Mouse (Mus musculus) limb, embryonic 11.5 days (tissue): Measurements from ENCODE around the gene Mtmr6. TPM values are rescaled to one million over a fixed set of nuclear protein-coding genes. Genes with fewer than 3 reads are reported as not detected.

Experiments used
- ATAC-seq: fragments of 200-750 bp; cut with Nextera tagmentation; 2 replicates; pipeline ENCODE4 v1.8.0; 2017; ENCODE audit warnings: low read depth; ENCODE audit not compliant: insufficient number of reproducible peaks, low FRiP score, low TSS enrichment
- DNase-seq: peaks from one replicate; pipeline ENCODE4 v3.0.0-alpha.2; 2015; ENCODE audit warnings: low spot score
- H3K27ac ChIP-seq: fragments of 300-500 bp; sonication (generic); replicated peaks from 2 replicates; pipeline ENCODE4 v1.5.1; 2014; ENCODE audit warnings: low read depth, mild to moderate bottlenecking, low read length
- H3K27me3 ChIP-seq: fragments of 300-500 bp; sonication (generic); 2 replicates; pipeline ENCODE4 v1.6.1; 2014; ENCODE audit warnings: mild to moderate bottlenecking, low read length, mixed read lengths; ENCODE audit not compliant: control insufficient read depth, insufficient read depth
- H3K36me3 ChIP-seq: fragments of 300-500 bp; sonication (generic); 2 replicates; pipeline ENCODE4 v1.6.1; 2014; ENCODE audit warnings: mild to moderate bottlenecking, low read length, moderate library complexity, mixed read lengths; ENCODE audit not compliant: control insufficient read depth, insufficient read depth
- H3K4me1 ChIP-seq: fragments of 300-500 bp; sonication (generic); 2 replicates; pipeline ENCODE4 v1.6.1; 2014; ENCODE audit warnings: low read length, mixed read lengths; ENCODE audit not compliant: control insufficient read depth, insufficient read depth
- H3K4me2 ChIP-seq: fragments of 300-500 bp; sonication (generic); 2 replicates; pipeline ENCODE4 v1.6.1; 2014; ENCODE audit warnings: low read depth, mild to moderate bottlenecking, moderate library complexity; ENCODE audit not compliant: severe bottlenecking
- H3K4me3 ChIP-seq: fragments of 300-500 bp; sonication (generic); 2 replicates; pipeline ENCODE4 v1.5.1; 2014; ENCODE audit warnings: low read depth, low read length
- H3K9ac ChIP-seq: fragments of 300-500 bp; sonication (generic); 2 replicates; pipeline ENCODE4 v1.6.1; 2014; ENCODE audit warnings: mild to moderate bottlenecking, low read length
- H3K9me3 ChIP-seq: fragments of 300-500 bp; sonication (generic); 2 replicates; pipeline ENCODE4 v1.6.1; 2016; ENCODE audit warnings: low read length; ENCODE audit not compliant: control insufficient read depth
- WGBS: fragments of 180-500 bp; shearing (Covaris S2); extraction: QIAGEN DNeasy Blood & Tissue Kit; methylation state at CpG from one replicate; pipeline ENCODE4 v1.1.7; 2014; 5-methylcytosine and 5-hydroxymethylcytosine counted together
- polyA plus RNA-seq: library from polyadenylated mRNA; unstranded; fragments of >200 nt; fragmentation: Nextera tagmentation; extraction: Ambion mirVana; gene quantifications from 2 replicates; pipeline ENCODE4 v1.2.1, GENCODE M21; 2014

Gene Mtmr6
- 24.7 and 25.9 TPM in 2 replicates for polyA plus RNA-seq

DNA sequence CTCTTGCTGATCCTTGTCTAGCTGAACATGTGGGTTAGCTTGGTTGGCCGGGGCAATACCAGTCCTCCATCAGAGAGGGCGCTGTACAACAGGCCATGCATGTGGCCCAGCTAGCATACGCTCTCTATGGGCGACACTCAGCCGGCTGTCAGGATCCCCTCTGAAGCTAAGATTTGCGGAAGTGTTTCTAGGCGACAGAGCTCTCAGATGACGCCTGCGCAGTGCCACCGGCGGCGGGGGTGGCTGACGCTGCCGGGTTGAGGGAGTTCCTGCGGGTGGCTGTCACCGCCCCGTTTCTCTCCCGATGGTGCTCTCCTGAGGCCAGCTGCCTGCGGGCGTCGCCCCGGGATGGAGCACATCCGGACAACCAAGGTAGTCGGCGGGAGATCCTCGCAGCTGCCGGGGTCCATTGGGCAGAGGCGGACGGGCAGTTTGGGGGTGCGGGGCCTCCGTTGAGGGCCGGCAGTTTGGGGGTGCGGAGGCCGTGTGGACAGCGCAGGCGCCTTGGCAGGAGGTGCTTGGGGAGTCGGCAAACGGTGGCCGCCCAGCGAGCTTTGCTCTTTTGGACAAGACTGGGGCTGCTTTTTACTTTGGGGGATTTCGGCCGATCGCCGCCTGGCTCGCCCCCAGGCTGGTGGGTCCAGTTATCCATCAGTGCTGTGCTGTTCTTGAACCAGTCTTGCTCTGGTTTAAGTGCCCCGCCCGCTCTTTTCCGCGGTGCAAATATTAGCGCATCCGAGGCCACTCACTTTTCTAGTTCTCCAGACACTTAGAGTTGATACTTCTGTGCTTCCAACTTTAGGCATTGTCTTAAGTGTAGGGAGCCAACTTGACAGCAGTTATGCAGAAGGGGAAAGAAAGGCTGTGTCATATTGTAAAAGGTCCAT lies at the start of gene Mtmr6:
Gene Mtmr6 (plus strand): TSS at position 239 of the 887 bp plus-strand sequence.
- peak within 1 kb of the TSS; percentile 86 for H3K4me3 ChIP-seq
- no peaks in the 10 kb centered on the region for H3K36me3 ChIP-seq
- DNase-seq (peak; percentile 98), ATAC-seq (peak; percentile 99)
- peak within 1 kb of the TSS; percentile 74 for H3K9ac ChIP-seq
- WGBS = under 1% methylated on average over 51 of the region's 51 CpGs
- H3K4me1 ChIP-seq = no peaks in the 10 kb centered on the region
- peak within 1 kb of the TSS; percentile 70 for H3K4me2 ChIP-seq
- no peak within 1 kb of the TSS for H3K27ac ChIP-seq
- no peaks in the 10 kb centered on the region for H3K9me3 ChIP-seq
- no peaks in the 10 kb centered on the region for H3K27me3 ChIP-seq

GRCm38 (mm10) chr14:60216125-60216524 lies 48.9 kb upstream of the Mtmr6 start:
- no peak overlapping the region for H3K4me3 ChIP-seq
- ATAC-seq (no peak), DNase-seq (no peak)
- H3K4me2 ChIP-seq = no peak overlapping the region
- whole genome bisulfite sequencing = 90% methylated on average over 1 of the region's 1 CpGs
- H3K4me1 ChIP-seq = no peaks in the 10 kb centered on the region
- H3K9me3 ChIP-seq = no peaks in the 10 kb centered on the region
- H3K36me3 ChIP-seq = peaks cover 4% of the 10 kb centered on the region; the same call in 1 of the 2 replicates
- H3K27me3 ChIP-seq = no peaks in the 10 kb centered on the region
- H3K9ac ChIP-seq = no peak overlapping the region
- no peak overlapping the region for H3K27ac ChIP-seq

- H3K27ac ChIP-seq = no peak overlapping the region
- DNase-seq = no peak
- H3K4me2 ChIP-seq = no peak overlapping the region
- H3K36me3 ChIP-seq = peaks cover 4% of the 10 kb centered on the region; the same call in 1 of the 2 replicates
- H3K4me1 ChIP-seq = no peaks in the 10 kb centered on the region
- 98% methylated on average over 4 of the region's 4 CpGs for WGBS
- no peak overlapping the region for H3K9ac ChIP-seq
- no peak for ATAC-seq
- H3K4me3 ChIP-seq = no peak overlapping the region
- H3K9me3 ChIP-seq = no peaks in the 10 kb centered on the region
- no peaks in the 10 kb centered on the region for H3K27me3 ChIP-seq
These were observed 47.4 kb upstream of the Mtmr6 start for GRCm38 (mm10) chr14:60217616-60218015.

- Histone ChIP-seq H3K27ac (no peak overlapping the region), H3K36me3 (peaks cover 4% of the 10 kb centered on the region; the same call in 1 of the 2 replicates)
These were observed 45.1 kb upstream of the Mtmr6 start for GRCm38 (mm10) chr14:60219886-60220285.

DNA sequence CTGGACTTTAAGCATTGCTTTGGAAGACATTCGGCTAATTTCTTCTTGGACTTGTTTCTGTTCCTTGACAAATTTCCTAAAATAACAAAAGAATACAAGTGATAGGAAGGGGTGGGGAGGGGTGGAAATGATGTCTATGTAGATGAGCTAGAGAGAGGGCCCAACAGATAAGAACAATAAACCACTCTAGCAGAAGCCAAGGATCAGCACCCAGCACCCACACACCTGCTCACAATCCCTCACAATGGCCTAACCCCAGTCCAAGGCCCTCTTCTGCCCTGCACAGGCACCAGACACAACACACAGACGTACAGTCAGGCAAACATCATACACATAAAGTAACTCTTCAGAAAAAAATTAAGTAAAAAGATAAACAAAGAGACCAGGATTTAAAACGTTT lies 26.5 kb upstream of the Mtmr6 start:
- no peak for DNase-seq
- Histone ChIP-seq H3K4me1 (no peaks in the 10 kb centered on the region), H3K27ac (no peak overlapping the region), H3K27me3 (no peaks in the 10 kb centered on the region), H3K4me3 (no peak overlapping the region), H3K9me3 (no peaks in the 10 kb centered on the region), H3K4me2 (no peak overlapping the region), H3K9ac (no peak overlapping the region), H3K36me3 (peaks cover 11% of the 10 kb centered on the region)
- WGBS = 81% methylated on average over 3 of the region's 3 CpGs
- no peak for ATAC-seq

More at GRCm38 (mm10) chr14:60219886-60220285, 45.1 kb upstream of the Mtmr6 start:
- Histone ChIP-seq H3K4me3 (no peak overlapping the region), H3K27me3 (no peaks in the 10 kb centered on the region), H3K4me2 (no peak overlapping the region), H3K9ac (no peak overlapping the region), H3K4me1 (no peaks in the 10 kb centered on the region), H3K9me3 (no peaks in the 10 kb centered on the region)
- WGBS = 95% methylated on average over 10 of the region's 10 CpGs
- ATAC-seq (no peak), DNase-seq (no peak)

- Histone ChIP-seq H3K9ac (peak overlapping the region; percentile 97), H3K27me3 (no peaks in the 10 kb centered on the region), H3K36me3 (no peaks in the 10 kb centered on the region), H3K27ac (no peak overlapping the region), H3K4me2 (peak overlapping the region; percentile 72), H3K4me1 (no peaks in the 10 kb centered on the region), H3K4me3 (peak overlapping the region; percentile 97), H3K9me3 (no peaks in the 10 kb centered on the region)
- WGBS = 27% methylated on average over 8 of the region's 8 CpGs
- no peak for DNase-seq
- no peak for ATAC-seq
These were observed 14.7 kb upstream of the Mtmr6 start for GRCm38 (mm10) chr14:60250366-60250765.

DNA sequence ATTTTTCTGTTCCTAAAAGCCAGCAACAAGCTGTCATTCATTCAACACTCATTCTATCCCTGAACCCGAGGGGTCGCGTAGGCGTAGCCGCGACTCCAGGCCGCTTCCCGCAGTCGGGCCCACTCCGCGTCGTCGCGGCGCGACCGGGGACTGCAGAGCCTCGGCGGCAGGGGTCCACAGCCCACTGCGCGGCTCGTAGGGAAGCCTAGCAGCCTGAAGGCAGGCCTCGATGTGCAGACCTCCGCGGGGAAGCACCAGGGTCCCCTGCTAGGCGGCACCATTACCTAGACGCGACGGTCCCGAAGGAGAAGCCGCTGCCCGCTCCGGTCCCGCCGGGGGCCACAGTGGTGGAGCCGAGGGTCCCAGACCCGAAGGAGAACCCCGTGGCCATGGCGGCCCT lies 14.1 kb upstream of the Mtmr6 start:
- peak overlapping the region; percentile 97 for H3K4me3 ChIP-seq
- H3K4me1 ChIP-seq = no peaks in the 10 kb centered on the region
- H3K27ac ChIP-seq = peak overlapping the region; percentile 62; the same call in 1 of the 2 replicates
- peak overlapping the region; percentile 97 for H3K9ac ChIP-seq
- no peaks in the 10 kb centered on the region for H3K36me3 ChIP-seq
- WGBS = under 1% methylated on average over 34 of the region's 39 CpGs
- no peak for DNase-seq
- H3K27me3 ChIP-seq = no peaks in the 10 kb centered on the region
- H3K4me2 ChIP-seq = peak overlapping the region; percentile 72
- ATAC-seq = peak; percentile 65
- H3K9me3 ChIP-seq = no peaks in the 10 kb centered on the region

GRCm38 (mm10) chr14:60251281-60252003 lies 13.6 kb upstream of the Mtmr6 start, which contains the start of the genes Nupl1 and Gm49336:
Gene Nupl1 (minus strand): TSS chr14:60251431.
Gene Gm49336 (minus strand): TSS chr14:60251507.
- DNase-seq (peak; percentile 97), ATAC-seq (peak; percentile 99)
- Histone ChIP-seq H3K36me3 (no peaks in the 10 kb centered on the region), H3K4me3 (peak within 1 kb of the TSS; percentile 97), H3K4me2 (peak within 1 kb of the TSS; percentile 72), H3K9ac (peak within 1 kb of the TSS; percentile 97), H3K27me3 (no peaks in the 10 kb centered on the region), H3K9me3 (no peaks in the 10 kb centered on the region), H3K27ac (peak within 1 kb of the TSS; percentile 62; the same call in 1 of the 2 replicates), H3K4me1 (no peaks in the 10 kb centered on the region)
- WGBS = under 1% methylated on average over 62 of the region's 62 CpGs
